Comparison of ENCODE assay signal across 31 mouse cellular contexts in genomic region chr5:138850462-138850844, GRCm38 (mm10). TPM values are rescaled to one million over a fixed set of nuclear protein-coding genes. Genes with fewer than 3 reads are reported as not detected.
"Had no signal": no experiment of that assay in that cellular context is flagged by ENCODE, and none has a peak within 500 bp of the region (broad histone marks: within the 10 kb centered on the region; RNA-seq: fewer than 3 reads in every experiment).

No protein-coding gene starts in this region.

- H3K9ac ChIP-seq: liver, embryonic 13.5 days; midbrain, embryonic 12.5 days; midbrain, embryonic 15.5 days; neural tube, embryonic 12.5 days; neural tube, embryonic 15.5 days had no signal

- ATAC-seq: midbrain, embryonic 15.5 days had no signal

- H3K36me3 ChIP-seq: liver, embryonic 13.5 days; midbrain, embryonic 12.5 days; midbrain, embryonic 15.5 days; neural tube, embryonic 12.5 days; neural tube, embryonic 15.5 days had no signal

- H3K9me3 ChIP-seq: liver, embryonic 13.5 days; midbrain, embryonic 12.5 days; midbrain, embryonic 15.5 days; neural tube, embryonic 12.5 days; neural tube, embryonic 15.5 days had no signal

- DNase-seq: kidney, adult 2 months; kidney, postnatal 25 days; layer of hippocampus, adult 9-11 months; liver, embryonic 13.5 days; lung, adult 2 months; lung, postnatal 14 days; lung, postnatal 4 days; right cerebral cortex, adult 18-20 months; right cerebral cortex, postnatal 14 days; spleen, adult 18-20 months; thymus, adult 18-20 months; thymus, postnatal 14 days; thymus, postnatal 4 days had no signal

- H3K4me2 ChIP-seq: liver, embryonic 13.5 days; midbrain, embryonic 12.5 days; midbrain, embryonic 15.5 days; neural tube, embryonic 12.5 days; neural tube, embryonic 15.5 days had no signal

- H3K4me3 ChIP-seq: layer of hippocampus, adult 2 months; left cerebral cortex, adult 2 months; liver, embryonic 13.5 days; midbrain, embryonic 12.5 days; midbrain, embryonic 15.5 days; neural tube, embryonic 12.5 days; neural tube, embryonic 15.5 days had no signal

- H3K4me1 ChIP-seq: liver, embryonic 13.5 days had no signal

- H3K27me3 ChIP-seq: liver, embryonic 13.5 days; midbrain, embryonic 15.5 days; neural tube, embryonic 12.5 days; neural tube, embryonic 15.5 days had no signal

- H3K27ac ChIP-seq: kidney, postnatal 0 days; layer of hippocampus, adult 2 months; left cerebral cortex, adult 2 months; liver, embryonic 13.5 days; midbrain, embryonic 12.5 days; midbrain, embryonic 15.5 days; neural tube, embryonic 12.5 days; neural tube, embryonic 15.5 days had no signal

RNA-seq across cellular contexts. Expression of gene Gm5294, which starts 30.6 kb away (rescaled TPM):
- total RNA-seq: layer of hippocampus, adult 2 months; layer of hippocampus, postnatal 25 days; left cerebral cortex, adult 2 months; left cerebral cortex, postnatal 10 days; left cerebral cortex, postnatal 36 days; liver, adult 2 months had no signal
- polyA plus RNA-seq: intestine, embryonic 14.5 days; kidney, embryonic 14.5 days; kidney, postnatal 0 days; large intestine, adult 2 months; limb, embryonic 11.5 days; limb, embryonic 14.5 days; liver, adult 2 months; liver, embryonic 13.5 days; liver, embryonic 16.5 days; lung, adult 2 months; lung, embryonic 16.5 days; midbrain, embryonic 12.5 days; midbrain, embryonic 15.5 days; neural tube, embryonic 12.5 days; neural tube, embryonic 15.5 days had no signal
